Mouse (Mus musculus): ENCODE measurements at regions not wholly inside any gene's neighbourhood (a gene's known extent, or its start where the extent isn't known, plus 50 kb on each side); places are given as distances from the start of the nearest gene placed in this dataset.

GRCm38 (mm10) chr4:35417866-35418265 is 191.9 kb upstream of the C9orf72 start:
- no peak for DNase-seq (ENCODE audit: low spot score)

GRCm38 (mm10) chr4:35413488-35413887 is 187.5 kb upstream of the C9orf72 start:
- no peak for DNase-seq (ENCODE audit: low spot score)

- no peak for DNase-seq (ENCODE audit: low spot score)
Measured at GRCm38 (mm10) chr4:35405301-35406006, 179.5 kb upstream of the C9orf72 start.

GRCm38 (mm10) chr4:35404068-35404467 is 178.1 kb upstream of the C9orf72 start:
- DNase-seq (ENCODE audit: low spot score): no peak

- no peak for DNase-seq (ENCODE audit: low spot score)
Measured at GRCm38 (mm10) chr4:35403594-35403993, 177.6 kb upstream of the C9orf72 start.

GRCm38 (mm10) chr4:35402376-35403133 is 176.6 kb upstream of the C9orf72 start:
- no peak for DNase-seq (ENCODE audit: low spot score)

- DNase-seq (ENCODE audit: low spot score): no peak
Measured at GRCm38 (mm10) chr4:35401783-35402182, 175.8 kb upstream of the C9orf72 start.

GRCm38 (mm10) chr4:35400511-35400910 is 174.5 kb upstream of the C9orf72 start:
- DNase-seq (ENCODE audit: low spot score): no peak

- DNase-seq (ENCODE audit: low spot score): no peak
Measured at GRCm38 (mm10) chr4:35395583-35395877, 169.6 kb upstream of the C9orf72 start.

- DNase-seq (ENCODE audit: low spot score): no peak
Measured at GRCm38 (mm10) chr4:35394821-35395582, 169.0 kb upstream of the C9orf72 start.

GRCm38 (mm10) chr4:35375791-35376190 is 149.8 kb upstream of the C9orf72 start:
- no peak for DNase-seq (ENCODE audit: low spot score)

- DNase-seq (ENCODE audit: low spot score): no peak
Measured at GRCm38 (mm10) chr4:35373213-35373860, 147.4 kb upstream of the C9orf72 start.

- peak; percentile 69 for DNase-seq (ENCODE audit: low spot score)
Measured at GRCm38 (mm10) chr4:35372528-35373212, 146.7 kb upstream of the C9orf72 start.

- no peak for DNase-seq (ENCODE audit: low spot score)
Measured at GRCm38 (mm10) chr4:35364161-35364560, 138.2 kb upstream of the C9orf72 start.

GRCm38 (mm10) chr4:35362176-35362575 is 136.2 kb upstream of the C9orf72 start:
- no peak for DNase-seq (ENCODE audit: low spot score)

GRCm38 (mm10) chr4:35359376-35359775 is 133.4 kb upstream of the C9orf72 start:
- no peak for DNase-seq (ENCODE audit: low spot score)

GRCm38 (mm10) chr4:35356904-35357563 is 131.1 kb upstream of the C9orf72 start:
- DNase-seq (ENCODE audit: low spot score): no peak

GRCm38 (mm10) chr4:35356051-35356450 is 130.1 kb upstream of the C9orf72 start:
- no peak for DNase-seq (ENCODE audit: low spot score)

- no peak for DNase-seq (ENCODE audit: low spot score)
Measured at GRCm38 (mm10) chr4:35354046-35354445, 128.1 kb upstream of the C9orf72 start.

- no peak for DNase-seq (ENCODE audit: low spot score)
Measured at GRCm38 (mm10) chr4:35352606-35353005, 126.6 kb upstream of the C9orf72 start.

GRCm38 (mm10) chr4:35350465-35350864 is 124.5 kb upstream of the C9orf72 start:
- no peak for DNase-seq (ENCODE audit: low spot score)

Measured in ovary, postnatal 36 days (tissue).